Mouse (Mus musculus): ENCODE measurements around the gene Prpf40b.

DNA sequence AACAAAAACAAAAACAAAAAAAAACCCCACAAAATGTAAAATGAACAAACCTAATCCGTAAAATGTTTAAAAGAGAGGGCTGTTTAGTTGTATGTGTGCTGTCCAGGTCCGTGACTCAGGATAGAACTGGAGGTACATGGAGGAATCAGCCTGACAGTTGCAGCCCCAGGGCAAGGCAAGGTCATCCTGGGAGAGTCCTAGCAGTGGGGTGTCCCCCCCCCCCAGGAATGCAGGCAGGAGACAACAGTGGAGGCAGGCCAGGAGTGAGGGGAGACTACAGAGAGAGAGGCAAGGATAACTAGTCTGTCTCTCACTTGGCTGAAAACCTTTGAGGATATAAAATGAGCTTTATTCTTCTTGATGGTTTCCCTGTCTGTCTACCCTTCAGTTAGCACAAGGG, 30.5 kb upstream of the Prpf40b start:
- TF ChIP-seq CTCF (IDR thresholded peaks at IDR 0.05; ENCODE audit: extremely low read depth, insufficient read depth, low read length) (no peak), POLR2A (IDR thresholded peaks at IDR 0.05; ENCODE audit: extremely low read depth, insufficient read depth, low read length) (no peak)

Measured in cortical plate, adult 2 months (tissue).